Mouse (Mus musculus) testis, adult 2 months (tissue): ENCODE measurements at regions not wholly inside any gene's neighbourhood (a gene's known extent, or its start where the extent isn't known, plus 50 kb on each side); places are given as distances from the start of the nearest gene placed in this dataset.
A peak's percentile ranks its signal among the peaks of the same experiment; 100 is the strongest.

Source experiments
- H3K27ac ChIP-seq: fragments of 200-500 bp; 2 replicates; pipeline ENCODE4 v1.5.1; 2012; ENCODE audit warnings: low read depth, low read length; ENCODE audit not compliant: control insufficient read depth, insufficient read depth
- H3K27me3 ChIP-seq: fragments of 200-500 bp; 2 replicates; pipeline ENCODE4 v1.6.1; 2012; ENCODE audit warnings: mild to moderate bottlenecking, low read length, moderate library complexity; ENCODE audit not compliant: control insufficient read depth, insufficient read depth
- H3K36me3 ChIP-seq: fragments of 200-500 bp; 2 replicates; pipeline ENCODE4 v1.6.1; 2012; ENCODE audit warnings: mild to moderate bottlenecking, low read length; ENCODE audit not compliant: control insufficient read depth, insufficient read depth
- H3K4me1 ChIP-seq: fragments of 200-500 bp; 2 replicates; pipeline ENCODE4 v1.6.1; 2012; ENCODE audit warnings: low read length; ENCODE audit not compliant: control insufficient read depth, insufficient read depth
- H3K4me3 ChIP-seq: fragments of 200-500 bp; 2 replicates; pipeline ENCODE4 v1.5.1; 2012; ENCODE audit warnings: low read depth, mild to moderate bottlenecking, low read length, moderate library complexity, mixed read lengths; ENCODE audit not compliant: control insufficient read depth
- CTCF ChIP-seq: fragments of 200-500 bp; IDR thresholded peaks from 2 replicates; pipeline ENCODE4 v1.5.1; 2012; ENCODE audit warnings: low read depth, mild to moderate bottlenecking, inconsistent platforms, low read length, moderate library complexity; ENCODE audit not compliant: control insufficient read depth, insufficient read depth, insufficient replicate concordance
- POLR2A ChIP-seq: fragments of 200-500 bp; IDR thresholded peaks from 2 replicates; pipeline ENCODE4 v1.6.1; 2012; ENCODE audit warnings: low read depth, mild to moderate bottlenecking, inconsistent platforms, low read length, moderate library complexity; ENCODE audit not compliant: control insufficient read depth

- Histone ChIP-seq H3K36me3 (no peaks in the 10 kb centered on the region), H3K4me3 (no peak overlapping the region), H3K4me1 (no peaks in the 10 kb centered on the region; the same call in 1 of the 2 replicates), H3K27me3 (no peaks in the 10 kb centered on the region), H3K27ac (no peak overlapping the region)
- TF ChIP-seq CTCF: no peak
Measured at GRCm38 (mm10) chr9:47321106-47321789, 208.7 kb upstream of the Cadm1 start.

DNA sequence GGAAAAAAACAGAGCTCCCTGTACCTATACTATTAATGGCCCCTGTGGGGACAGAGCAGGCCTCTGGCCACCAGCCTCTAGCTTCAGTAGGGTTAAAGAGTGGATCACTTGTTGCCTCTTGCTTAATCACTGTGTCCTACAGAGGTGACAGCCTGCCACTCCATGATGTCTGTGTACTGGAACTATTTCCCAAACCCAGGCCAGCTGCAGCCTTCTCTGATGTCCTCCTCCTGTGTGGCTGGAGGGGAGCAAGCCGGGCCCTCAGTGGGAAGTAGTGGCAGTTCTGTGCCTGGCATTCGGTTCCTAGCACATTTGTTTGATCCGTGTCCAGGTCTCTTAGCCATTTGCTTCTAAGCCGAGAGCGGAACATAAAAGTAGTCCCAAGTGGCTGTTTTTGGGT is 207.7 kb upstream of the Cadm1 start:
- H3K36me3 ChIP-seq: no peaks in the 10 kb centered on the region

GRCm38 (mm10) chr9:47323051-47323450 is 206.9 kb upstream of the Cadm1 start:
- TF ChIP-seq CTCF: no peak
- no peak for TF ChIP-seq POLR2A
- no peaks in the 10 kb centered on the region for H3K27me3 ChIP-seq
- no peaks in the 10 kb centered on the region; the same call in 1 of the 2 replicates for H3K4me1 ChIP-seq
- H3K4me3 ChIP-seq: no peak overlapping the region
- H3K27ac ChIP-seq: no peak overlapping the region
- H3K36me3 ChIP-seq: no peaks in the 10 kb centered on the region

More for the DNA sequence above, 207.7 kb upstream of the Cadm1 start:
- Histone ChIP-seq H3K27me3 (no peaks in the 10 kb centered on the region), H3K4me3 (no peak overlapping the region), H3K4me1 (no peaks in the 10 kb centered on the region; the same call in 1 of the 2 replicates), H3K27ac (no peak overlapping the region)
- no peak for TF ChIP-seq CTCF
- no peak for TF ChIP-seq POLR2A

GRCm38 (mm10) chr9:47327575-47327974 is 202.4 kb upstream of the Cadm1 start:
- Histone ChIP-seq H3K4me3 (no peak overlapping the region), H3K27me3 (no peaks in the 10 kb centered on the region), H3K36me3 (no peaks in the 10 kb centered on the region), H3K27ac (no peak overlapping the region), H3K4me1 (no peaks in the 10 kb centered on the region)
- TF ChIP-seq POLR2A: no peak
- TF ChIP-seq CTCF: no peak

- Histone ChIP-seq H3K27ac (no peak overlapping the region), H3K4me3 (no peak overlapping the region), H3K4me1 (no peaks in the 10 kb centered on the region), H3K27me3 (no peaks in the 10 kb centered on the region), H3K36me3 (no peaks in the 10 kb centered on the region)
- TF ChIP-seq POLR2A: no peak
- no peak for TF ChIP-seq CTCF
Measured at GRCm38 (mm10) chr9:47332929-47333328, 197.0 kb upstream of the Cadm1 start.

GRCm38 (mm10) chr9:47338221-47338620 is 191.8 kb upstream of the Cadm1 start:
- TF ChIP-seq CTCF (peak; percentile 50; the same call in 1 of the 2 replicates), POLR2A (no peak)
- no peaks in the 10 kb centered on the region for H3K27me3 ChIP-seq
- no peaks in the 10 kb centered on the region for H3K36me3 ChIP-seq
- H3K4me1 ChIP-seq: no peaks in the 10 kb centered on the region
- H3K4me3 ChIP-seq: no peak overlapping the region
- no peak overlapping the region for H3K27ac ChIP-seq

- H3K27me3 ChIP-seq: no peaks in the 10 kb centered on the region
- TF ChIP-seq CTCF (no peak), POLR2A (no peak)
- H3K4me1 ChIP-seq: no peaks in the 10 kb centered on the region
- no peak overlapping the region for H3K27ac ChIP-seq
- no peaks in the 10 kb centered on the region for H3K36me3 ChIP-seq
- H3K4me3 ChIP-seq: no peak overlapping the region
Measured at GRCm38 (mm10) chr9:47346527-47347111, 183.4 kb upstream of the Cadm1 start.
